Mouse (Mus musculus) retina, embryonic 14.5 days (tissue): ENCODE measurements around the gene Cers3.
A peak's percentile ranks its signal among the peaks of the same experiment; 100 is the strongest.

ENCODE experiments used
- DNase-seq: peaks from one replicate; pipeline ENCODE4 v3.0.0-alpha.2; 2015; ENCODE audit warnings: low spot score

Gene Cers3

DNA sequence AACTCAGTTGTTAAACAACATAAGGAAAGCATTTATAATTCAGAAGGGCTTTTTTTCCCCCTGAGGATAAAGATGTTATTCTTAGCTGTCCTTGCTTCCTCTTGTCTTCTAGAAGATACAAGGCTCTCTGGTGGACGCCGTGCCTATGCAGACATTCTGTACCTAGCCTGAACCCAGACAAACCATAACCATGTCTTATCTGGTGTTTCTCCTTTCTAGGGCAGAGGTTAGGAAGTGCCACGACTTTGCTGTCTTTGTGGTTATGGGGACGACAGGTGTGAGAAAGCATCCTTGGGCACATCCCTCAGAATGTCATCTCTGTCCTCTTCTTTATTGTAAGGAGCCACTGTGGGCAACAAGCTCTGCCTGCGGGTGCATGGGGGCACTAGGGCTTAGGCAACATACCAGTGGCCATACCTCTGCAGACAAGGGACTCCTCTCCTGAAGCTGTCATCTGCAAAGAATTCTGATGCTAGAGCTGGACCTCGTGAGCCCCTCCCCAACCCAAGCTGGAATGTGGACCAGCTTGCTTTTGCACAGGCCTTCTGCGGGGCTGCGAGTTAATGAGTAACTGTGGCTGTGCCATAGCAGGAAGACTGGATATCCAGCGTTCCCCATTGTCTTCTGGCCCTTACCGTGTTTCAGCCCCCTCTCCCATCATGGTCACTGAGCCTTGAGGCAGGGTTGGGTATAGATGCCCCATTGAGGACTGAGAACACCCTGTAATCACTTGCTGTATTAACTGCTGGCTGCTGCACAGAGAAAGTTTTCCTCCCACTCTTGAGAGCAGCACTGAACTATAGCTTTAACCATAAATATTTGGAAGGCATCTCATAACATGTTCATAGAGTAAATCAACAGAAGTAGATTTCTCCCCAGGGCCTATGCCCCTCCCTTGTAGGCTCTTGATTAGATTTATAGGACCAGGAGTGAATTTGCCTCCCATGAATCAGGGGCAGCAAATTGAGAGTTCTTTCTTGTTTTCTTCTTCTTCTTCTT, 36.9 kb downstream of the Cers3 start:
- DNase-seq = no peak

GRCm38 (mm10) chr7:66786476-66786875, 43.2 kb downstream of the Cers3 start:
- no peak for DNase-seq

- DNase-seq = no peak
Measured at GRCm38 (mm10) chr7:66787816-66788215, 44.5 kb downstream of the Cers3 start.

DNA sequence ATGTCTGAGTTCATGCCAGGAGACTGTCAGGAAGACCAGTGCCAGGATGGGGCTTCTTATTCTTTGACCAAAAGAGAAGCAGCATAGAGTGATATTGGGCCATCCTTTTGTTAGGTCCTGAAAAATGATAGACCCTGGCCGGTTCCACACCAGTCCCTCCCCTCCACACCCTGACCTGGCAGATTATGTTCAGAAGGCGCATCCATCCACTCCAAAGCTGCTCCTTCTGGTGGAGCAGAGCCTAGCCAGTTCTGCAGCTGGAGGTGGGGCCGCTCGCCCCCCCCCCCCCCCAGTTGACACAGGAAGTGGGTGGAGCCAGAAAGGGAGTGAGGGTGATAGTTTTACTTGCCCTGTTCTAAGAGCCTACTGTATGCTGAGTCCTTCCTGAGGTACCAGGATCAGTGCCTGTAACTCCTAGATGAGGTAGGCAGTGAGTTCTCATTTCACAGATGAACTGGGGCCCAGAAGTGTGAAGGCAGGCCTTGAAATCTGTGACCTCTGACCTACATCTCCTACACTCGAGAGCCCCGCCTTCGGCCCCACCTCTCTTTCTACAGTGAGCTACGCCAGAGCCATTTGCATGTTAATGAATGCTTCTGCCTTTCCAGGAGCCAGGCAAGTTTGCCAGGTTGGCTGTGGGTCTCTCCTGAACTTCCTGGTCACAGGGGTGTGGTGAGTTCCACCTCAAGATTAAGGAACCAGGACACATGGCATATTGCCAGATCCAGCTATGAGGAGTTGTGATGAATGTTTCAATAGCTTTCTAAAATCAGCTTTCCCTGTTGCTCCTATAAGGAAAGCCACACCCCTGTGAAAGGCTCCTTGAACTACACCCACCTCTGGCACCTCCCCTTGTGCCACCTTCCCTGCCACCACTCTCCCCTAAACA, 46.8 kb downstream of the Cers3 start:
- DNase-seq = no peak

DNA sequence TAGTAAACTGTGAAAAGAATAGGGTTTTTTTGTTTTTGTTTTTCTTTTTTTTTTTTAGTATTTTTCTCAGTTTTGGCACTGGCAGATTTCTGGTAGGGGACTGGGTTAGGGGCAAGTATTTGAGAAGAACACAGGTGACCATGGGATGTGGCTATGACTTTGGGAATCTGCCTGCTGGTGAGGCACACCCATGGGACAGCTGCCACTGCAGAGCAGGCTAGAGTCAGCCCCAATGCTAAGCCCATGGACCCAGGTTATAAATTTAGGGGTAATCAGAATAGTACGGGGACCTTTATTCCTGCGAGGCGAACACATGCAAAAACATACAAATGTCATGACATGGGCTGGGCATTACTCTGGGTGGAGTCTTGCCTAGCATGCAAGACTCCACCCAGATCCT, 47.7 kb downstream of the Cers3 start:
- no peak for DNase-seq

DNA sequence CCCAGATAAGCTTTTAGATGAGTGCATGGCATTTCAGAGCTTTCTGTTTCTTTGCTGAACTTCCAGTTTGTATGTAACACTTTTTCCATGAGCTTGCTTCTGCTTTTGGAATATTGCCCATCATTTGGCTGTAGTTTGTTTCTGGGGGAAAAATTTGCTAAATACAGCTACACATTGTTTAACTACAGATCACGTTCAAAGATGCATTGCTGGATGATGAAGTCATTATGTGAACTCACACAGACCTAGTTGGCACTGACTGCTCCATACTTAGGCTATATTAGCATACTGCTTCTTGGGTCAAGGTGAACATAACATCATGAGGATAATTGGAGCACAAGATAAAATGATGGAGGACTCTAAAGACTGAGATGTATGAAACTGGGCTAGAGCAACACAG, 53.6 kb downstream of the Cers3 start:
- no peak for DNase-seq

DNA sequence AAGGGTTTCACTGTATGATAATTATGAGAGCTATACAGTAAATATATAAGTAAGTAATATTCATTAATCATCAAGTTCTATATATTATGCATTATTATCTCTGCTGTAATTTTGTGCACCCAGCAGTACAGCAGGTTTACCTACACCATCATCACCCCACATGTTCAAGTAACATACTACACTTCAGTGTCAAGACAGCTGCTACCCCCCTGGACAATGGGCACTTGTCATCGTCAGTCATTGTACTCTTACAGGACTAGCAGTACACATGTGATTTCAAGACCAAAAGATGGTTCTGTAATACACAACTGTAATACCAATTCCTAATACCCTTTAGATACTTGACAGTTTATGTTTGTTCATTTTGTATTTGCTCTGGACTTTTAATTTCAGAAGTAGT, 54.0 kb downstream of the Cers3 start:
- DNase-seq = no peak

DNA sequence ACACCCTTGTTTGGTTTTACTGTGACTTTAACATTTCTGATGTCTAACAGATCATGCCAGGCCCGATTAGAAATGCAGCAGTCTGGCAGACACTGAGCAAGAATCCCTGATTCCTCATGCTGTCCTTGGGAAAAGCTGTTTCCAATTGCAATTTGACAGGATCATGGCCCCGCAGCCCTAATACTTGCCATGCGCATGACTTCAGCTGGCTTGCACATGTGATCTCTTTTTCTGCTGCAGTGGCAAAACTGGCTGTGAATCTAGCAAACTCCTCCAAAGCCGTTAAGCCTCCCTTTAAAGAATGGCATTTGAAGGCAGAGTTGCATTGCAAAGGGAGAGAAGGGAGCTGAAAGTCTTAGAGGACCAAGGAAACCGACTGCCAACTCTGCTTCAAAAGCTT, 55.5 kb downstream of the Cers3 start:
- no peak for DNase-seq

- DNase-seq = no peak
Measured at GRCm38 (mm10) chr7:66800784-66801183, 57.5 kb downstream of the Cers3 start.

DNA sequence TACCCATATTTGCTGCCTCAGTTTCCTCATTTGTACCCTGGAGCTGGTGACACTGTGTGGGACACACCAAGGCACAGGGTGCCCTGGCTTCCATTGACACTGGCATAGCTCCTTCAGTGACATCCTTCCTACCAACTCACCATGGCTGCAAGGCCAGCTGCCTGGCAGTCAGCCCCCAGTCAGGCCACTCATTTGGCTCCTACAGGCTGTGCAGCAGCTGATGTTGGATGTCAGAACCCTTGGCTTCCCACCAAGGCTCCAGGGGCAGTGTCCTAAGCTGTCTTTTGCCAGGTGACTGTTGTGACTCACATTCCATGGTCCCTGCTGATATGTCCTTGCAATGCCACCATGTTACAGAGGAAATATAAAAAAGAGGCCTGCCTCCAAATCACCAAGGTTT, 58.5 kb downstream of the Cers3 start:
- no peak for DNase-seq

DNA sequence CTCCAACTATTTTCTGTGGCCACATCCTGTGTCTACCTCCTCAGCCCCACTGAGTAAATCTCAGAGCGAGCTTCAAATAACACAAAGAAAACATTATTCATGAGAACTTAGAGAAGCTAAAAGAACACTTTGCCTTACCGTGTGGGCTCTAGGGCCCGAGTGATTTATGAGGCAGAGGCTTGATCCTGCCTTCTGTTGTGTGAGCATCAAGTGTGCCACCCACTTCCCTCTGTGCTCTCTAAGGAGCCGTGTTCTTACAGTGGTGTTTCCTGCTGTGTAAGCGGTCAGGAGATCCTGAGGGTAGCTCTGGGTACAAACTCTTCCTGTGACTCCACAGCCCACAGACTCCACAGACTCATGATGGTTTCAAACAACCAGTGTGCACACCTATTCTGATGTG, 60.5 kb downstream of the Cers3 start:
- no peak for DNase-seq

DNA sequence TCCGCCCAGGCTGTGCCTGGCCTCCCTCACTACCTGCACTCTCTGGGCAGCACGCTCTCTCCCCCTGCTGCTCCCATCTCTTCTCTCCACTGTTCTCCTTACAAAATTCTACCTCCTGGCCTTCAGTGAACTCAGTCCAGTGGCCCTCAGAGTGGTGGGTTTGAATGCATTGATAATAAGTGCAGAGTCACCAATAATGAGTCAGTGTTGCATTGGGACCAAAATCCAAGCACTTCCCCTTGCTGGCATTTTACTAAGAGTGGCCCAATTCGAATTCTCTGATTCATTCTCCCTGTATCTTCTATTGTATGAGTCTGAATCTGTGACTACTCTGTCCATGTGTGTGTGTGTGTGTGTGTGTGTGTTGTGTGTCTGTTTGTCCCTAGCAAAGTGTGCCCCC, 63.5 kb downstream of the Cers3 start:
- no peak for DNase-seq

DNA sequence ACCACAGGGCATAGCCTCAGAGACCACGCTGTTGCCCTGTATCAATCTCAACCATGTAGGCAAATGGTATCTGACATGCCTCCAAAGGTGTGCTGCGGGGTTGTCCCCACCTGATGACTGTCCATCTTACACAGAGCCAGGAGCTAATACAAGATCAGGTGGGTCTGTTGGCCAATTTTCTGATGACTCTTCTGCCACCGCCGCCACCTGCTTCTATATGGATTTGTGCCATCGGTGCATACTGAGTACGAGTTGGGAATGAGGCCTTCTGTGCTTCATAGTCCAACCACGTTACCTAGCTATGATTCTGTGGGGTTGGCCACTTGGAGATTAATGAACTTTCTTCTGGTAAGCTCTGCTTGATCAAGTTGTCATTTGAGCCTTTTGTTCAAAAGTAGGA, 67.1 kb downstream of the Cers3 start:
- no peak for DNase-seq

DNA sequence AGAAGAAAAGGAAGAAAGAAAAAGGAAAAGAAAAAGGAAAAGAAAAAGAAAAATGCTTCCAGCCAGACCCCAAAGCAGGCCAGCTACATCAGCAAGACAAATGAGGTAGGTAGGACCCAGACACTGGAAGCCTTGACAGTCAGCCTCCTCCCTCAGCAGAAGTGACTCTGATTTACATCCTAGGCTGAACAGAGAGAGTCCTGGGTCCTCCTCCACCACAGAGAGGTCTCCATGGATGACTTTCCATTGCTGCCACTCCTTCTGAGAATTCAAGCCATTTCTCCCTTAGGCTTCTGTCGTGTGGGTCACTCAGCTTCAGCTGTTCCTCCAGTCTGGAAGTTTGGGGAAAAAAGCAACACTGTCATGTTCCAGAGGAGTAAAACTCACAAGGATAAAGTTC, 68.0 kb downstream of the Cers3 start:
- DNase-seq = no peak

GRCm38 (mm10) chr7:66812289-66812688, 69.0 kb downstream of the Cers3 start:
- DNase-seq = no peak

- no peak for DNase-seq
Measured at GRCm38 (mm10) chr7:66812737-66813136, 69.4 kb downstream of the Cers3 start.

DNA sequence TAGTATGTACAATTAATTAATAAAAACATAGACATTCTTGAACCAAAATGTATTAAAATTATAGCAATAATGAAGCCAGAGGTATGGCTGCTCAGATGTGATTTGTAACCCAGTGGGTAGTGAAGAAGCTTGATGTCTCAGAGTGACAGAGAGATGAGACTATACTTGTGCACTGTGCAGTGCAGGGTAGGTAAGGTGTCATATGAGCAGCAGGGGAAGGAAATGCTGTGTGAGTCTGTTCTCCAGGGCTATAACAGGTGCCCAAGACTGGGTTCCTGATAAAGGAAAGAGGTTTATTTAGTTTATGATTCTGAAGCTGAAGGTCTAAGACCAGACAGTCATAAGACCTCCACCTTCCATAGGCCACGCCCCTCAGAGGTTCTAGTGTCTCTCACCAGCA, 69.9 kb downstream of the Cers3 start:
- DNase-seq = no peak

DNA sequence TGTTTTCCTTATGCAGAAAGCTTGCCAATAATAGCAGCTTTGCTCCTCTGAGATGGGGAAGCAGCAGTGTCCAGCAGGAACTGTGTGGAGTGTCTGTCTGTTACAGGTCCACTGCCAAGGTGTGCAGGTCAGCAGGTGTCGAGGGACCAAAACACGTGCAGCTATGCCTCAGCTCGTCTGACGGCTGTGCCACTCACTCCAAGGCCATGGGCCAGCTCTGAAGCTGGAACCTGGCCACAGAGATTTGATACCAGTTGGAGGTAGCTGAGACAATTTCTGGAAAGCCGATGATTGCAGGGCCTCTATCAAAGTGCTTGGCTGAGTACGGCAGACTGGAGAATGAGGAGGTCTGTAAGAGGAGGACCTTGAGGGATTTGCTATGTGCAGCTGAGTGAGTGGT, 72.2 kb downstream of the Cers3 start:
- no peak for DNase-seq

- DNase-seq = peak; percentile 76
Measured at GRCm38 (mm10) chr7:66820034-66820433, 76.7 kb downstream of the Cers3 start.

DNA sequence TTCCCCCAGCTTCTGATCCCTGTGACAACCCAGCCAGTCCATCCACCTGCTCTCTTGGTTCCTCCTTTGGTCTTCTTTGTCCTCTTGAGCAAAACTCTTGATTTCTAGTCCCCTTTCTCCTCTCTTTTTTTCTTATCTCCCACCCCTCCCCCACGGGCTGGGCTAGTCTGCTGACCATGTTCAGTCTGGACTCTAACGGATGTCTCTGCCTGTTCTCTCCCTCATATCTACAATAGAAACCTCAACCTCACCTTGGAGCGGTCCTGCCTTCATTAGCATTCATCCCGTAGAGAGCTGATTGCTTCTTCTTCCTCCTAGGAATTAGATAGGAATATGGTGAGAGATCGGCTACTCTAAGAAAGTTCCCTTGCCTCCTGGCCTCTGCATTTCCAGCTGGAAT, 87.5 kb downstream of the Cers3 start:
- no peak for DNase-seq

- no peak for DNase-seq
Measured at GRCm38 (mm10) chr7:66831295-66831694, 88.0 kb downstream of the Cers3 start.

GRCm38 (mm10) chr7:66839463-66840007, 96.2 kb downstream of the Cers3 start, which contains the start of gene Adamts17:
Gene Adamts17, plus strand, starts transcription at chr7:66839735.
- peak; percentile 95 for DNase-seq
